Mouse (Mus musculus) heart, adult 8-10 months (tissue): ENCODE measurements at regions not wholly inside any gene's neighbourhood (a gene's known extent, or its start where the extent isn't known, plus 50 kb on each side); places are given as distances from the start of the nearest gene placed in this dataset.

ENCODE experiments used
- DNase-seq: peaks from one replicate; pipeline ENCODE4 v3.0.0; 2022; ENCODE audit warnings: low spot score

- no peak for DNase-seq
Measured at GRCm38 (mm10) chr2:51799856-51800255, 135.1 kb downstream of the Rbm43 start.

GRCm38 (mm10) chr2:51822976-51823375 lies 112.0 kb downstream of the Rbm43 start:
- no peak for DNase-seq

GRCm38 (mm10) chr2:51830286-51830944 lies 104.5 kb downstream of the Rbm43 start:
- peak; percentile 48 for DNase-seq

GRCm38 (mm10) chr2:51830965-51831720 lies 103.8 kb downstream of the Rbm43 start:
- DNase-seq, result no peak

- DNase-seq, result no peak
Measured at GRCm38 (mm10) chr2:51837864-51838263, 97.1 kb downstream of the Rbm43 start.

GRCm38 (mm10) chr2:51840808-51841207 lies 94.2 kb downstream of the Rbm43 start:
- no peak for DNase-seq

GRCm38 (mm10) chr2:51844831-51845230 lies 90.1 kb downstream of the Rbm43 start:
- peak; percentile 35 for DNase-seq

GRCm38 (mm10) chr2:51847556-51847955 lies 87.4 kb downstream of the Rbm43 start:
- DNase-seq, result no peak

- no peak for DNase-seq
Measured at GRCm38 (mm10) chr2:51847964-51848363, 87.0 kb downstream of the Rbm43 start.

GRCm38 (mm10) chr2:51848491-51848890 lies 86.5 kb downstream of the Rbm43 start:
- no peak for DNase-seq

GRCm38 (mm10) chr2:51850581-51850980 lies 84.4 kb downstream of the Rbm43 start:
- no peak for DNase-seq

GRCm38 (mm10) chr2:51851711-51852110 lies 83.3 kb downstream of the Rbm43 start:
- no peak for DNase-seq

GRCm38 (mm10) chr2:51857226-51857625 lies 77.7 kb downstream of the Rbm43 start:
- DNase-seq, result peak; percentile 40

- no peak for DNase-seq
Measured at GRCm38 (mm10) chr2:51866045-51866444, 68.9 kb downstream of the Rbm43 start.

GRCm38 (mm10) chr2:51868878-51869510 lies 66.0 kb downstream of the Rbm43 start:
- DNase-seq, result no peak

GRCm38 (mm10) chr2:51871571-51871970 lies 63.4 kb downstream of the Rbm43 start:
- DNase-seq, result no peak
